Mouse (Mus musculus) kidney, postnatal 4 days (tissue): Measurements from ENCODE around the gene Ccdc105.

Experiments used
- DNase-seq, 2 experiments: peaks; one replicate each; pipeline ENCODE4 v3.0.0; 2021; ENCODE audit warnings: mixed read lengths in 2 of 2

Ccdc105 gene

DNA sequence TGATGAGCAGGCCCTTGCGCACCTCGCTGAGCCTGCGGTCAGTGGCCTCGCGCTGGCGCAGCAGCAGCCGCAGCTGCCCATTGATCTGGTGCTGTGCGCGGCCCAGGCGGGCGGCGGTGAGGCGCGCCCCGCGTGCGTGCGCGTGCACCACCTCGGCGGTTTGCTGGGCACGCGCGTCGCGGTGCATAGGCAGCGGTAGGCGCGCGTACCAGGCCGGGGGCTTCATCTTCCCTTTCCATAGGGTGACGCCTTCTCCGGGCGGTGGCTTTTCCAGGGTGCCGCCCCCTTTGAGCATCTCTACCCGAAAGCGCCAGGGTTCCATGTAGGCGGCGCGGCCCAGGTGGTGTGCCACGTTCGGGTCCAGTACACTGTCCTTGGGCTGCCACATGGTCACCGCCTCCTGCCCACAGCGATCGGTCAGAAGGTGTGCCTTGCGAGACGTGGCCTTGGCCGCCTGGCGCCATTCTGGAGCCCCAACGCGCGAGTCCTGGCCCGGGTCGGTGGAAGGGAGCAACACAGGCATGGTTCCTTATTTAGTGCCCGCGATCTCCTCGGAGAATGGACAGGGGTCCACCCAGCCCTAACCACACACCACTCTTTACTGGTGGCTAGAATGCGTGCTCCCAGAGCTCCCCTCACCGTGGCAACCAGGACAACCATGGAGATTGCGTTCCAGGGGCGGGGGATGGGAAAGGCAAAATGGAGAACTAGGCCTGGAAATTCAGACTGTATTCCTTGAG, at the start of gene Ccdc105:
Gene Ccdc105 (minus strand): TSS at position 614 of the 740 bp plus-strand sequence.
- peak; percentile 72 to 82 for DNase-seq

DNA sequence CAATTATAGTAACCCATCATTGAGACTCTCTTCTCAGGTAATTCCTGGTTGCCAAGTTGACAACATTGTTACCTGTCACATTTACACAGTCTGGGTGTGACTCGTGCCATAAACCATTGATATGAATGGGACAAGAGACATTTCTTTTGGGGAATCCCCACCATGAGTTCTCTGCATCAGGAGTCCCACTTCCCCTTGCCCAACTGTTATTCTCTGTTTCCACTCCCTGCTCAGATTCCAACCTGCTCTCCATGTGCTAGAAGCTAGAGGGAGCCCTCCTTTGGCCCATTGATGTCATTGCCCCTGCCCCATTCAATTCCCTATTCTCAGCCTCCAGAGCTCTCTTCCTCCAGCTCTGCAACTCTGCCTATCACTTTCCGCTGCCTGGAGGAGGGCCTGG, 48.6 kb upstream of the Ccdc105 start:
- DNase-seq, result no peak

DNA sequence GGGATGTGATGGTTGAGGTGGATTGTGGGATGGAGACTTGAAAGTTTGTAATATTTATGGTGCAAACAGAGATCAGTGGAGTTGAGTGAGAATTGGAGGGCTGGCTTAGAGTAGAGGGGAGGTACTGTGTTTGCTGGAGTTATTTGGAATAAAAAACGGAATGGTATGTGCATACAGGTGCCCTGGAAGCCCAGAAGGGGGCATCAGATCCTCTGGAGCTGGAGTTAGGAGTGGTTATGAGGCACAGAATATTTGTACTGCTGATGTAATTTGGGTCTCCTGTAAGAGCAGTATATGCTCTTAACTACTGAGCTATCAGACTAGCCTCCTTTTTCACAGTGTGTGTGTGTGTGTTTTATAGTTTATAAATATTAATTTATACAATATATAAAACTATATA, 37.7 kb upstream of the Ccdc105 start:
- peak in 1 of 2 experiments; percentile 5 for DNase-seq

DNA sequence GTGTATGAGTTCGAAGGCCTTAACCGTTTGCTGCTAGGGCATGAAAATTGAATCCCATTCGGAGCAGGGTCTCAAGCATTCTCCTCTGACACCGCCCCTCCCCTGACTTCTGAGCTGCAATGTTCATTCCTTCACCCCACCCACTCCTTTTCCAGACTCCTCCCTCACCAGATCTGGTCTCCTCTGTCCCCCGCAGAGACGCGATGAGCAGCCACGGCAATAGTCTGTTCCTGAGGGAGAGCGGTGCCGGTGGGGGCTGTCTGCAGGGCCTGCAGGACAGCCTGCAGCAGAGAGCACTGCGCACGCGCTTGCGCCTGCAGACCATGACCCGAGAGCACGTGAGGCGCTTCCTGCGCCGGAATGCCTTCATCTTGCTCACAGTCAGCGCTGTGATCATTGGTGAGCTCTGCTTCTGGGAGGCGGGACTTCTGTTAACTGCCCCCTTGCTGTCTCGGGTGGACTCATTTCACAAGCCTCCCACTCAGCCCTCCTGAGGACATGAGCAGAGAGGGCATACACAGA, 34.8 kb upstream of the Ccdc105 start:
- peak; percentile 77 to 89 for DNase-seq

DNA sequence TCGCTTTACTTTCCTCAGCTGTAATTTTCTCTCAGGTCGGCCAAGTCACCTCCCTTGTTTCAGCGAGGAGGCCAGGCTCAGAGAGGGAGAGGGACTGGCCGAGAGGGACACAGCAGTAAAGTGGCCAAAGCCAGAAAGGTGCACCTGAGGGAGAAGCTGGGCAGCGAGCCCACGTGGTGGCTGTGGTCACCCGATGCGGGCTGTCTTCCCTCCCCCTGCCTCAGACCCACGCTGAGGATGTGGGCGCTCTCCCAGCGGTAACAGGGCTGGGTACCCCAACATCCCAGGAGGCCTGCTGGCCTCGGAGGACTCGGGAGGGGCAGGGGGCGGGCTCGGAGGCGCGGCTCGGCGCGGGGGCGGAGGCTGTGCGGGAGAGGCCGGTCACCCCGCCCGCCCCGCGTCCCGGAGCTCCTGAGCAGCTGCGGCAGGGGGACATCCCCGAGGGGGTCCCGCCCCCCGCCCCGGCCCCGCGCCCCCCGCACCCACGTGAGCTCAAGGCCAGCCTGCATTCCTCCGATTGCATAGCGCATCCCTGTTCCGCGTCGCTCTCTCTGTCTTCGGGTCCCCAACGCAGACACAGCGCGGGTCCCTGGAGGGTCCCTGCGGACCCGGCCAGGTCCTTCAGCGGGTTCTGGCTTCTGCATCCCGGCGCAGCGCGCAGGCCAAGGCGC, 27.3 kb upstream of the Ccdc105 start, which contains the start of gene Slc1a6:
Gene Slc1a6 (plus strand): TSS at position 516 of the 671 bp plus-strand sequence.
- DNase-seq, result peak; percentile 48 to 52

DNA sequence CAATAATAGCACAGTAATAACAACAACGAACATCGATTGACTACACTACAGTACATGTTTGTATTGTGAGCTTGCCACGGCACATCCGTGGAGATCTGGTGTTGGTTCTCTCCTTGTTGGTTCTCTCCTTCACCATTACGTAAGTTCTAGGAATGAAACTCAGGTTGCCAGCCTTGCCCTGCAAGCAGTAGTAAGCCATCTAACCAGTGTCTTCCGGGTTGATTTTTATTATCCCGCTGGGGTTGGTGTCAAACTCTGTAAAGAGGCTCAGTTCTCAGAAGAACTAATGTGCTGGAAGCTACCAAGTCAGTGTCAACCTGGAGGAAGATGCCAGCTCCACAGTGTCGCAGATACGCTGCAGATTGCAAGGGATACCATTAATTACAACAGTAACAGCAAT, 26.7 kb upstream of the Ccdc105 start:
- DNase-seq, result no peak

DNA sequence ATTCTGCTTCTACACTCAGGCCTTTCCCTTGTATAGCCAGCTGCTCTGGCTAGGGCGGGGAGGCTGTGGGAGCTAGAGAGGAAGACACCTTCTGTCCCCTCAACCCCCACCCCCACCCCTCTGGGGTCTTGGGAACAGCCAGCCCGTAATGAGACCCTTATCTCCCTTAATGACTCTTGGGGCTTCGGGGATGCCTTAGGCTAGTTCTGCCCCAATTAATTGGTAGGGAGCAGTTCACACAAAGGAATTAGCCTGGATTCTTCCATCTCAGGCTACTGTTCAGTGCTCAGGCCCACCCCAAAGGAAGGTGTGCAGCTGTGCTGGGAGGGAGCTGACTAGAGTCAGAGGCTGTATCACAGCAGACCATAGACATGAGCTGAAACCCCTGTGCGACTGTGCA, 23.0 kb upstream of the Ccdc105 start:
- DNase-seq, result no peak

DNA sequence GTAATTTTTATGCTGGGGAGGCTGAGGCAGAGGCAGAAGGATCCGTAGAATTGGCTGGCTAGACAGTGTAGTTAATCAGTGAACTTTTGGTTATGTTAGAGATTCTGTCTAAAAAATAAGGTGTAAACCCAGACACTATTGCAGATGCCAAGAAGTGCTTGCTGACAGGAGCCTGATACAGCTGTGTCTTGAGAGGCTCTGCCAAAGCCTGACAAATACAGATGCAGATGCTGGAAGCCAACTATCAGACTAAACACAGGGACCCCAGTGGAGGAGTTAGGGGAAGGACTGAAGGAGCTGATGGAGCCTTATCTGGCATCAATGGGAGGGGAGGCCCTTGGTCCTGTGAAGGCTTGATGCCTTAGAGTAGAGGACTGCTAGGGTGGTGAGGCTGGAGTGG, 12.7 kb upstream of the Ccdc105 start:
- DNase-seq, result no peak

DNA sequence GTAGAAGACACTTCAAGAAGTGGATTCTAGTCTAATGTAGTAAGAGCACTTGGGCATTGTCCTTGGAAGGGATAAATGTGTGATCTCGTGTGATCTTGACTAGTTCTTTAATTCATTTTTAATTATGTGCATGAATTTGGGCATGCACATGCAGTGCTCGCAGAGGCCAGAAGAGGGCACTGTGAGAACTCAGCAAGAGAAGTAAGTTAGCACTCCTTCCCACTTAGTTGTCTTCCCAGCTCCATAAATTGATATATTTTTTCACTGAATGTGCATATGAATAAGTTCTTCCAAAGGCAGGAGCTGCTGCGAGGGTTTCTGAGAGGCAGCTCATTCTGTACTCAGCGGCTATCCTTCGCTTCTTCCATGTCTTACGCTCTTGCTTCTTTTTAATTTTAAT, 3.2 kb upstream of the Ccdc105 start:
- DNase-seq, result peak; percentile 86 to 87

DNA sequence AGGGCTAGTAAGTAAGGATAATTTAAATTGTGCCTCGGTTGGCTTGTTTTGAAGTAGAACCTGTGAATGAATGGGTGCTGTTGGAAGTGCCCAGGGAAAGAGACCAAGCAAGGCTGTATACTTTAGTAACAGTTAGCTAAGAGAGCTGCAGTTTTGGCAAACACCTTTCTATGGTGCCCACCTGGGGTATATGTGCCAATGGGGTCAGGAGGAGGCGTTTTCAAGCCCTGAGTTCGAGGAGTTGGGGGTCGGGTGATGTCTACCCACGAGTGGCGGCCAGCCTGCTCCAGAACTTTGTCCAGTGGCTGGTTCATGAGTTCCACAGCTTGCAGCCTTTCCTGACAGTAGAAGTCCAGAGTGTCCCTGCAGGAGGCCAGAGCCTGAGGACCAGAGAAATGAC, 3.9 kb downstream of the Ccdc105 start:
- no peak for DNase-seq

DNA sequence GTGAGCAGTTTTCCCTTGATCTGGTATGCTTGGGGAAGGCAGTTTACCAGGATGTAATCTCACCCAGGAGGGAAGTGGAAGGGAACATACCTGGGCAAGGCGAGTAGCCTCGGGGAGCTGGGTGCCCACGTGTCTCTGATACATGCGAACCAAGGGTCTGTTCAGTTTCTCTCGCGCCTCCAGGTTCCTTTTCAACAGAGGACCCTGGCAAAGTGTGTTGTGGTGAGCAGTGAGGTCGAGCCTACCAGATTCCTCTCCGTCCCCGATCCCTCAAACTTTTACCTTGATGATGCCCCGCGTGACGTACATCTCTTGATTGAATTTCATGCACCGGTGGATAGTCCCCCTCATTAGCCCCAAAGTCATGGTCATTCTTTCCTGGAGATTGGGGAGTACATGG, 4.7 kb downstream of the Ccdc105 start:
- DNase-seq, result no peak

DNA sequence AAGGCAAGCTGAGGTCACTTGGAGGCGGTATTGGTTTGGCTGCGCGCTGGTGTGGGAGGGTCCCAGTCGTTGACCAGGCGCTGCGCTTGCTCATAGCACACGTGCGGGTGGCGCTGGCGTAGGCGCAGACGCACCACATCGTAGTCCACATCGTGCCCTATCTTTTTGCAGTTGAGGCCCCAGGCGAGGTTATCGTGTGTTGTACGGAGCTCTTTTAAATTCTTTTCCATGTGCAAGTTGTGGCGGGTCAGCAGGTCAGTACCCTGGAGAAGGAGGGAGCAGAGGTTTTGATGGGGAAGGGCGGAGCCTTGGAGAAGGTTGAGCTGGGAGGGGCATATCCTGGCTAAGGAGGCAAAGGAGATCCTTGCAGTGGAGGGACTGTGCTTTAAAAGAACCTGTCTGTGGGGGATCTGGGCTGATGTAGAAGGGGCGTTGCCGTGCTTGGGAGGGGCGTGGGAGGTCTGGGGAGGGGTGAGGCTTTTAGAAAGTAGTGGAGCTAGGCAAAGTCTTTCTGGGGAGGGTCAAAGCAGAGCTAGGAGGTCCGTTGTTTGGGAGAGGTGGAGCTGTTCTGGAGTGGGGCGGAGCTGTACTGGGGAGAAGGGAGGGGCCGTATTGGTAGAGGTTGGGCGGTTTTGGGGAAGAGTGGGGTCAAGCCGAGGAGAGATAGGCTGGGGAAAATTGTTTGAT, 5.7 kb downstream of the Ccdc105 start:
- peak; percentile 24 to 26 for DNase-seq

DNA sequence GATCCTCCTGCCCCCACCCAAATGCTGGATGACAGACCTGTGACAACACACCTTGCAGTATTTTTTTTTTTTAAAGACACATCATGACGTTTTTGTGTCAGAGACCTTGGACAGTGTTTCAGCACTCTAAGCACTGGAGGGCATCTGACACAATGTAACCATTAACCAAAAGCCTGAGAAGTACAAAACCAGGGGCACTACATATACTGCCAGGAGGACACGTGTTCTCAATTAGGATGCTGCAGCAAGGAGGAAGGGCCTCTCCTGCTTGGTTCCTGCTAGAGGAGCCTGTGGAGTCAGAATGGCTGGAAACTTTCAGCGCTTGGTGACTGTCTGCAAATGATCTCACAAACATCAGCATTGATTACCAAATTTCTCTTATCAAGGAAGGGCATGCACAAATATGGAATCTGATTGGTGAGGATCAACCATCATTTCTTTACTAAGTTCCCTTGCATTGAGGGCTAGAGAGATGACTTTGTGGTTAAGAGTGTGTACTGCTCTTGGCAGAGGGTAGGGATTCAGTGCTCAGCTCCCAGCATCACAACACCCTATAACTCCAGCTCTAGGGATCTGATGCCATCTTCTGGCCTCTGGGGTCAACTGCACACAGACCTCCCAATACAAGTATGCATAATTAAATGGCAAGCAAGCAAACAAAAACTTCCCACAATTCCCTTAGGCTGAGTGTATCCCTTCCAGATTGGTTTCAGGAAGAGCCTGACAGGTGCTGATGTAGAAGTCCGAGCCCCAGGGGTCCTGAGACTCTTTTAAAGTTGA, 7.2 kb downstream of the Ccdc105 start:
- DNase-seq, result peak in 1 of 2 experiments; percentile 15

DNA sequence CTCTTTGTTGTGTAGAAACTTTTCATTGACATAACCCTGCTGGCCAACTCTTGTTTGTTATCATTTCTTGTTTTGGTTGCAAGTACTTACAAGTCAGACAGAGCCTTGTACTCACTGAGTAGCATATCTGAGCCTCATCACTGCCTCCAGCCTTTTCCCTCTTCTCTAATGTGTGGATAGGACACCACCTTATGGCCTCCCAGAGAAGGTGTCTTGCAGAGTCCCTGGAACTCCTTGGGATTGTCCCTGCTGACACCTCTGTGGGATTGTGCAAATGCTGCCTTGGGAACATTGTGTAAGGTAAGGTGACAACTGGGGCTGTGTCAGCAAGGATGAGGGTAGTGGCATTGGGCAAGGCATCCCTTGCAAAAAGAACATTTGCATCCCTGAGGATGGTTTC, 9.1 kb downstream of the Ccdc105 start:
- no peak for DNase-seq

DNA sequence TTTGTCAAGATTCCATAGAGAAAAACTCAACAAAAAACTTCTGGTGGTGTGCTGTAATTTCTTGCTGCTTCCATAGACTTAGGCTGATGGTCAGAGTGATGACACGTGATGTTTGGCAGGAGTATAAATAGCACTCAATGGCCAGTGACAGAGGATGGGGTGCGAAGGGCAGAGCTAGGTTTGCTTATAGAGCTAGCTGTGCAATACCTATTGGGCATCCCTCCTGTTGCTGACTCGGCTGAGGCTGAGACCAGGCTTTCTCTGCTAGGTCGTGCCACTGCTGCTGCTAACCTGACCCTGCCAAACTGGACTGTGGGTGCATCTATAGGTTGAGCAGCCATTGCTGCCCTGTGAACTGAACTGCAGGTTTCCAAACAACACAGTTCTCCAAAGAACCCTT, 13.0 kb downstream of the Ccdc105 start:
- no peak for DNase-seq

DNA sequence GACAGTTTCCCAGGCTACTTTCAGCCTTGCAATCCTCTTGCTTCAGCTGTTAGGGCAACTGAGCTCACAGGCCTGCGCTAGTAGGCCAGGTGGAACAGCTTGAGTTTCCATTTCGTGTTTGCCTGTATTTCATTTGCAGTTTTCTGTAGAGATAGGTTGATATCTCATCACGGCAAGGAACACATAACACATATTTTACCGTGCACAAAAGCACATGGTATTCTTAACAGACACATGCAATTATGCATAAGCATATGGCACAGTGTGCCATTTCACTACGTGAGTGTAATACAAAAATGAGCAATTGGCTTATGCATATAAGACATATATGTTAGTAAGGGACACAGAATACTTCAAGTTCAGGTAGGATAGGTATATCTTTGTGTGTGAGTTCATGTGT, 25.0 kb downstream of the Ccdc105 start:
- DNase-seq, result no peak

DNA sequence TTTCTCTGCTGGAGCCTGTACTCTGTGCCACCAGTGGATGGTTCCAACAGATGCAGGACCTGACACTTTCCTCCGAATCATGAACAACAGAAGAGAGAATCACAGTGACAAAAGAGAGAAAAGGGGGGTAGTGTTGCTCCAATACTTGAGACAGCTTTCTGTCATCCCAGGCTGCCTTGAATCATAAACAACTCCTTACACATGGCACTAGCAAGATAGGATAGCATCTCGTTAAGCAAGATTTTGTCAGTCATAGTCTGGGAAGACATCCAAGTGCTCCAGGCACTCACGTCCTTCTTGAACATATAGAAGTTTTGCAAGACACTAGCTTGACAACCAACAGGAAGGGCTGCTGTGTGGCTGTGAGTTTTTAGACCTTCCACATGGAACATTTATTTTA, 25.8 kb downstream of the Ccdc105 start:
- DNase-seq, result no peak

DNA sequence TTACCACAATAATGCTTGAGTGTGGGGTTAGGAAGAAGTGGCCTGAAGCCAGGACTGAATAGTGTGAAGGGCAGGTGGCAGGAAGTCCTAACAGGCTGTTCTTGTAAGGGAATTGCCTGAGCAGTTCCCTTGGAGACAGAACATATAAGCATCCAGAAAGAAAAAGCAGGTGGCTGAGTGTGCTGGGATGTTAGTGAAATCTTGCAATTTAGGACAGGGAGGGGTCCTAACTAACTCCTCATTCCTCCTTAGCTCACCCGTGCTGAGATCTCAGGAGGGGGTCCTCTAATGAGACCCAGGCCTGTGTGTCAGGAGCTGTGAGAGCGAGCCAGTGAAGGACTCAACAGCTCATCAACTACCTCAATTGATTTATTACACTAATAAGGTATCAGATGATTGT, 29.4 kb downstream of the Ccdc105 start:
- no peak for DNase-seq

DNA sequence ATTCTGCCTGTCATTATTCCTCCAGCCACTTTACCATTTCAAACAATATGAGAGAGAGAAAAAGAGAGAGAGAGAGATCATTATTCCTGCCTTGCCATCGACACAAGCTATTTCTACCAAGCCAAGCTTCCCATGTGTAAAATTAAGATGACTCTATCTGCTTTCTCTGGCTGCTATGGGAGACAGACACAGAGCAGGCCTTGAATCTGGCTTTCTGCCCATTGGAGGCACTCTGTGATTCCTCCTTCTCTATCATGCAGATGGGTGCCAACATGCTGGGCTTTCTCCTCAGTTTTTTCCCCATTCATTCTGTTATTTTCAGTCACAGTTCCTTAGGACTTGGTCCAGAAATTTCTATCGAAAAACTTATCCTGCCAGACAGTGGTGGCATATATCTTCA, 30.2 kb downstream of the Ccdc105 start:
- no peak for DNase-seq

DNA sequence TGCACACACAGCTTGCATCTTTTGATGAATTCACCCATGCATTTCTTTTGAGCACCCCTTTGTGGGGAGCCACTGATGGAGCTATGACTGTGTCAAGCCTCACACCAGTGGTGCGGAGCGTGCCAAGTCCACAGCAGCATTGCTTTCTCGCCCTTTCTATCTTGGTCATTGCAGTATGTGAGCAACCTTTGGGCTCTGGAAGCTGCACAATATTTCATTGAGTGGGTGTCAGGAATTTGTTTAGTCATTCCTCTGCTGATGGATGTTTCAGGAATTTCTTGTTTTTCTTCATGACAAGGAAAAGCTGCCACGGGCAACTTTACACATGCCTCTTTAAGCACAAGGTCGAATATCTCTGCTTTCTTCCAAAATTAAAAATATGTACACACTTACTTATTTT, 30.8 kb downstream of the Ccdc105 start:
- no peak for DNase-seq

DNA sequence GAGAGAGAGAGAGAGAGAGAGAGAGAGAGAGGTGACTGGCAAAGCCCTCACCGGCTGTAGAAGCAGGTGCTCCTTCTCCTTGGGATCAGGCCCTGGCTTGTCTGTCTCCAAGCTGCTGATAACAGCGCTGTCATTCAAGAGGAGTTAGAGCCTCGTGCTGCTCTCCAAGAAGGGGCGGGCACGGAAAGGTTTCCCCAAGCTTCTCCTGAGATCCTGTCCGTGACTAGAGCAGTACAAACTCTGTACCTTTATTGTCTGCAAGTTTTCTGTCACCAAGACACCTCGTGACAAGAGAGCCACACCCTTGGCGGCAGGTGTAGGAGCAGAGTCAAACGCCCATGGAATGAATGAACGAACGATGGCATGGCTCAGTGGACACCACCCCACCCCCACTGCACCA, 34.8 kb downstream of the Ccdc105 start, which contains the start of gene Casp14:
Gene Casp14 (minus strand): TSS at position 239 of the 400 bp plus-strand sequence.
- DNase-seq, result no peak

DNA sequence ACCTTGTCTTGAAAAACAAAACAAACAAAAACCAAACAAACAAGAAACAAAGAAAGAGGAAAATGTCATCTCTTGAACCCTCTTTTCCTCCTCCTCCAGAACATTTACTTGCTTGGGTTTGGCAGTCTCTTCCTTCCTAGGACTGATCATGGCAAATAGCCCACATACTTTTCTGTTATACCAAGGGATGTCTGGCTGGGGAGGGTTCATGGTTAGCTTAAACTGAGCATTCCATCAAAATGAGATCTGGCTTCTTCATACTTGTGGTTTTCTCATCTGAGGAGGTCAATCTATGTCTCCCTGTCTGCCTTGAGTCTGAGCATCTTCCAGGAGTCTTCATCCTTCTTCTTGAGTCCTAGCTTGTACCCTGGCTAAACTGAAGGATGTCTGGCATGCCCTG, 36.6 kb downstream of the Ccdc105 start:
- no peak for DNase-seq

DNA sequence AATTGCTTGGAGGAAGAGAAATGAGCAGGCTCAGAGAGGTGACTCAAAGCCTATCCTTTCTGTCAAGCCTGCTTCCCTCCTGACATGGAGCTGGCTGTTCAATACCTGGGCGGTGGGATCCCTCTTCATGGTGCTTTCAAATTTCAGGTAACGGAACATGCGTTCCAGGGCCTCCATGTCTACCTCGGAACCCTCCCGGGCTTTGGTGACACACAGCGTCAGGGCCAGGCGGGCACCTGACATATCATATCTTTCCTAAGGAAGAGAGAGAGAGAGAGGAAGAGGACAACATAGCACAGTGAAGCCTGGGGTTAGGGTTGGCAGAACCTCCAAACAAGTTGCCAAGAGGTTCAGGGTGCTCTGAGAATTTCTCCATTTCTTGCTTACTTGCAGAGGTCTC, 37.7 kb downstream of the Ccdc105 start:
- no peak for DNase-seq
